Mouse (Mus musculus): ENCODE measurements around the gene Cep41. TPM values are rescaled to one million over a fixed set of nuclear protein-coding genes. Genes with fewer than 3 reads are reported as not detected.

The Cep41 gene
- polyA plus RNA-seq, 1 experiment = 2.9 TPM

DNA sequence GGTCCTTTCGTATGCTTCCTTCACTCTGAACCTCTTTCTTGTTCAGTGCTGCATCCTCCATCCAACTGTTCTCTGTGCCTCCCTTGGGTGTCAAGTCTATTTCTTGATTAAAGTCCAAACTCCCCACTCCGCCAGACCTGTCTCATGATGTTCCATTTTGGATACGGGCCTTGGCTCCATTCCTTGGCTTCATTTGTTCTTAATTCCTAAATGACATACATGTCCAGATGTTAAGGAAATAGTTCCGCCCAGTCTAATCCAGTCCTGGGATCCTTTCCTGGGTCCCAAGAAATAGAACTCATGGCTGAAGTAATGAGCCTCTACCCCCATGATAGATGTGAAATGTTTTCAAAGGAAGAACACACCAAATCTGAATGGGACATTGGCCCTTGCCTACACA lies 4.5 kb upstream of the Cep41 start:
- TF ChIP-seq CTCF (IDR thresholded peaks at IDR 0.05; ENCODE audit: extremely low read depth, insufficient read depth, insufficient read length, insufficient replicate concordance) (no peak), POLR2A (IDR thresholded peaks at IDR 0.05; ENCODE audit: low read depth, low read length) (no peak)
- H3K4me1 ChIP-seq (ENCODE audit: control insufficient read depth, insufficient read depth, insufficient read length) = peaks cover under 1% of the 10 kb centered on the region; the same call in 1 of the 2 replicates
- no peaks in the 10 kb centered on the region for H3K36me3 ChIP-seq (ENCODE audit: control insufficient read depth, insufficient read depth, low read length)
- no peak overlapping the region for H3K27ac ChIP-seq (ENCODE audit: insufficient read depth, low read length)
- 91% methylated on average over 4 of the region's 4 CpGs for WGBS
- DNase-seq (ENCODE audit: low read depth in 1 of 2, low spot score in 2 of 2) = no peak
- H3K27me3 ChIP-seq (ENCODE audit: control insufficient read depth, insufficient read depth, low read length) = no peaks in the 10 kb centered on the region
- no peak overlapping the region for H3K4me3 ChIP-seq (ENCODE audit: extremely low read depth, insufficient read depth, insufficient read length)

DNA sequence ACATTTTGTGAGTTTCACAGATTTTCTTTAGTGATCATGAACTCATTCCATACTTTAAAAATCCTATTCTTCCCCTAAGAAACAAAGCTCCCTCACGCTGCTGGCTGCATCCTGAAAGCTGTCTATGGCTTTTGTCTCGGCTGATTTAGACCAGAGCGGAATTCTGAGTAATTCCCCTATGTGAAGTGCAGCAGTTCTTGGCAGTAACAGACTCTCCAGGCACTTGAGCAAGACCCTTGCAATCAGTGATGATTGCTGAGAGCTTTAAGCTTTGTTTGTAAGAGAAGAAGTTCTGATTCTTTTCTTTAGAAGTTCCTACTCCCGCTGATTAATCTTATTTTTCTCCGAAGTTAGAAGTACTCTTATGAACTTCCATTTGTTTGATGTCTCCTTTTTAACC lies 3.9 kb upstream of the Cep41 start:
- Histone ChIP-seq H3K4me3 (ENCODE audit: extremely low read depth, insufficient read depth, insufficient read length) (no peak overlapping the region), H3K4me1 (ENCODE audit: control insufficient read depth, insufficient read depth, insufficient read length) (peaks cover 5% of the 10 kb centered on the region; the same call in 1 of the 2 replicates), H3K27me3 (ENCODE audit: control insufficient read depth, insufficient read depth, low read length) (no peaks in the 10 kb centered on the region), H3K36me3 (ENCODE audit: control insufficient read depth, insufficient read depth, low read length) (no peaks in the 10 kb centered on the region), H3K27ac (ENCODE audit: insufficient read depth, low read length) (no peak overlapping the region)
- WGBS = 81% methylated on average over 5 of the region's 5 CpGs
- TF ChIP-seq CTCF (IDR thresholded peaks at IDR 0.05; ENCODE audit: extremely low read depth, insufficient read depth, insufficient read length, insufficient replicate concordance) (no peak), POLR2A (IDR thresholded peaks at IDR 0.05; ENCODE audit: low read depth, low read length) (no peak)
- no peak for DNase-seq (ENCODE audit: low read depth in 1 of 2, low spot score in 2 of 2)

DNA sequence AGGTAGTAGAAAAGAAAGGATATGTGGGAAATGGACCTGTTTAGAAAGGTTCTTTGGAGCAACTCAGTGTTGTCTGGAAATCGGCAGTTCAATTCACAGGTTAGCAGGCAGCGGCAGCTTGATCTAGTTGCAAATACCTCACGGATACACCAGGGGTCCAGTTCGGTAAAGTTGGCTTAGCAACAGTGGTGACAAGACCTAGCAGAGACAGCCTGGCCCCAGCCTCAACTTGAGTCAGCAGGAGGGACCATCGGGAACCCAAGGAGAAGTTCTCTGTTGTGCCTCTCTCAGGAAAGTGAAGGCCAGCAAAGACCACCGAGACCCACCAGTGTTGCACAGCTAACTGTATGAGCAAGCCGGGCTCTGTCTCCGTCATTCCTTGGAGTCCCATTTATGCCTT lies 1.6 kb upstream of the Cep41 start:
- Histone ChIP-seq H3K27ac (ENCODE audit: insufficient read depth, low read length) (no peak overlapping the region), H3K4me1 (ENCODE audit: control insufficient read depth, insufficient read depth, insufficient read length) (peaks cover 5% of the 10 kb centered on the region; the same call in 1 of the 2 replicates), H3K4me3 (ENCODE audit: extremely low read depth, insufficient read depth, insufficient read length) (no peak overlapping the region), H3K36me3 (ENCODE audit: control insufficient read depth, insufficient read depth, low read length) (no peaks in the 10 kb centered on the region), H3K27me3 (ENCODE audit: control insufficient read depth, insufficient read depth, low read length) (no peaks in the 10 kb centered on the region)
- no peak for DNase-seq (ENCODE audit: low read depth in 1 of 2, low spot score in 2 of 2)
- WGBS = 93% methylated on average over 8 of the region's 8 CpGs
- TF ChIP-seq POLR2A (IDR thresholded peaks at IDR 0.05; ENCODE audit: low read depth, low read length) (no peak), CTCF (IDR thresholded peaks at IDR 0.05; ENCODE audit: extremely low read depth, insufficient read depth, insufficient read length, insufficient replicate concordance) (no peak)

DNA sequence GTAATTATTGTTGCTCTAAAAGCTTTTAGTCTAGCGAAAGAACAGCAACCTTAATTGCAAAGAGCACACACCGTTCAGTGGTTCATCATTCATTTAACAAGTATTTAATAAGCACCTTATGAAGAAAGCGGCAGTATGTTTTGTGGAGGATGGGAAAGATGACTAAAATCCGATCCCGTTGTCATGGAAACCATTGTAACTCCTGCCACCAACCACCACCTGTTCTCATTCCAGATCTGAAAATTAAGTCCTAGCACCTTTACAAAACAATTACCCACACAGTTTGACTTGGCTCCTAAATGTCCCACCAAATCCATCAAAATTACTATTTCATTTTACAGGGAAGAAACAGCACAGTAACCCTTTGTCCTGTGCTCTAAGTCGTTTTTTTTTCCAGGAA lies 660 bp upstream of the Cep41 start:
- TF ChIP-seq POLR2A (IDR thresholded peaks at IDR 0.05; ENCODE audit: low read depth, low read length) (no peak), CTCF (IDR thresholded peaks at IDR 0.05; ENCODE audit: extremely low read depth, insufficient read depth, insufficient read length, insufficient replicate concordance) (no peak)
- Histone ChIP-seq H3K36me3 (ENCODE audit: control insufficient read depth, insufficient read depth, low read length) (no peaks in the 10 kb centered on the region), H3K4me3 (ENCODE audit: extremely low read depth, insufficient read depth, insufficient read length) (no peak overlapping the region), H3K27me3 (ENCODE audit: control insufficient read depth, insufficient read depth, low read length) (no peaks in the 10 kb centered on the region), H3K27ac (ENCODE audit: insufficient read depth, low read length) (no peak overlapping the region), H3K4me1 (ENCODE audit: control insufficient read depth, insufficient read depth, insufficient read length) (peaks cover 5% of the 10 kb centered on the region; the same call in 1 of the 2 replicates)
- 64% methylated on average over 6 of the region's 6 CpGs for WGBS
- DNase-seq (ENCODE audit: low read depth in 1 of 2, low spot score in 2 of 2) = no peak

DNA sequence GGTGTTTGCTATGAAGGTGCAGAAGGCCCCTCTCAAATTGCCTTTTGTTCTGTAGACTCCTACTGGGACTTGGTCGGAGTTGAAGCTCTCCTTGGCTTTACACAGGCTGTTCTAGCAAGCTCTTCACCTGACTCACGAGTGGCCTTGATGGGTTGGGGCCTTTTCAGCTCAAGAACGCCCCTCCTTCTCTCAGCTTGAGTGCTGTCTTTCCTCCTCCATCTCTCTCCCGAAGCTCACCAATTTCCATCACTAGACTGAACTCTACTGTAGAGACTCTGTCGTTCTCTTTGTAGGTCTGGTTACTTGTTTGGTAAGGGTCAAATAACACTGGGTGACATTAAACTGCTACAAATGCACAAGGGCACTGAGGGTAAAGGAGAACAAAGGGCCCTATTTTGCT lies 723 bp downstream of the Cep41 start:
- Histone ChIP-seq H3K4me3 (ENCODE audit: extremely low read depth, insufficient read depth, insufficient read length) (peak overlapping the region; percentile 92; the same call in 1 of the 2 replicates), H3K27me3 (ENCODE audit: control insufficient read depth, insufficient read depth, low read length) (no peaks in the 10 kb centered on the region), H3K27ac (ENCODE audit: insufficient read depth, low read length) (no peak overlapping the region), H3K4me1 (ENCODE audit: control insufficient read depth, insufficient read depth, insufficient read length) (peaks cover 5% of the 10 kb centered on the region; the same call in 1 of the 2 replicates), H3K36me3 (ENCODE audit: control insufficient read depth, insufficient read depth, low read length) (no peaks in the 10 kb centered on the region)
- TF ChIP-seq CTCF (IDR thresholded peaks at IDR 0.05; ENCODE audit: extremely low read depth, insufficient read depth, insufficient read length, insufficient replicate concordance) (no peak), POLR2A (IDR thresholded peaks at IDR 0.05; ENCODE audit: low read depth, low read length) (no peak)
- DNase-seq (ENCODE audit: low read depth in 1 of 2, low spot score in 2 of 2) = no peak
- 63% methylated on average over 5 of the region's 5 CpGs for WGBS

DNA sequence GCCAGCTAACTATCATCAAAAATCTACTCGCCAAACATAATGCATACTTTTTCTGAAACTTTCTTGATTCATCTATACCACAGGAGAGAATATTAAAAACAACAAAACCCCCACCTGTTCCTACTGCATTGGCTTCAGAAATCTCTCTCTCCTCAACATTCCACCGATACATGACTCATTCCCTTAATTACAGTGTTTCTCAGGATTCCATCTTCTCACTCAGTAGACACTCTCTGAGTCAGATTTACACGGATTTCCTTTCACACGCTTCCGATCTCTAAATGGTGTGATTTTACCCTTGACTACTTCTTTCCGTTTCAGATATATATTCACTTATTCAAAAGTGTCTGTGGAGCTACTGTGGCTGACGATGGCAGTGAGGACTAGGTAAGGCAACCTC lies 6.4 kb downstream of the Cep41 start:
- Histone ChIP-seq H3K4me1 (ENCODE audit: control insufficient read depth, insufficient read depth, insufficient read length) (no peaks in the 10 kb centered on the region), H3K27me3 (ENCODE audit: control insufficient read depth, insufficient read depth, low read length) (no peaks in the 10 kb centered on the region), H3K36me3 (ENCODE audit: control insufficient read depth, insufficient read depth, low read length) (no peaks in the 10 kb centered on the region), H3K27ac (ENCODE audit: insufficient read depth, low read length) (no peak overlapping the region), H3K4me3 (ENCODE audit: extremely low read depth, insufficient read depth, insufficient read length) (no peak overlapping the region)
- DNase-seq (ENCODE audit: low read depth in 1 of 2, low spot score in 2 of 2) = no peak
- TF ChIP-seq POLR2A (IDR thresholded peaks at IDR 0.05; ENCODE audit: low read depth, low read length) = no peak
- TF ChIP-seq CTCF (IDR thresholded peaks at IDR 0.05; ENCODE audit: extremely low read depth, insufficient read depth, insufficient read length, insufficient replicate concordance) = no peak
- WGBS = 92% methylated on average over 7 of the region's 7 CpGs

DNA sequence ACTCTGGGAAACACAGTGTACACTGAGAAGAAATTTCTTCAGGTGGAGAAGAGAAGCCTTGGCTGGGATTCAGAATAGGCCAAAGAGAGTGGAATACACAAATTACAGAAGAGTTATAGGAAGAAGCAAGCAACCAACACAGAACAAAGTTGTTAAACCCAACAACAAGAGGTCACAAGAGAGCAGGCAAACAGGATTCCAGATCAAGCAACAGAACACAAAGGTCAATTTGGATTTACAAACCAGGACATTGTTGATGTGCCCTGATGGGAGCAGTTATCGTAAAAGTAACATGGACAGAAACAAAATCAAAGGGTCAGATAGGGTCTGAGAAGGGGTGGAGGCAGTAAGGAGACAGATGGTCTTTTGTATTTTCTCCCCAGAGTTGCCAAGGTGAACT lies 9.0 kb downstream of the Cep41 start:
- Histone ChIP-seq H3K27ac (ENCODE audit: insufficient read depth, low read length) (no peak overlapping the region), H3K4me1 (ENCODE audit: control insufficient read depth, insufficient read depth, insufficient read length) (no peaks in the 10 kb centered on the region), H3K27me3 (ENCODE audit: control insufficient read depth, insufficient read depth, low read length) (no peaks in the 10 kb centered on the region), H3K4me3 (ENCODE audit: extremely low read depth, insufficient read depth, insufficient read length) (no peak overlapping the region), H3K36me3 (ENCODE audit: control insufficient read depth, insufficient read depth, low read length) (no peaks in the 10 kb centered on the region)
- 98% methylated on average over 1 of the region's 1 CpGs for WGBS
- TF ChIP-seq CTCF (IDR thresholded peaks at IDR 0.05; ENCODE audit: extremely low read depth, insufficient read depth, insufficient read length, insufficient replicate concordance) = no peak
- TF ChIP-seq POLR2A (IDR thresholded peaks at IDR 0.05; ENCODE audit: low read depth, low read length) = no peak
- DNase-seq (ENCODE audit: low read depth in 1 of 2, low spot score in 2 of 2) = no peak
